Mouse (Mus musculus): ENCODE data around the gene Baiap2l2. TPM values are rescaled to one million over a fixed set of nuclear protein-coding genes. Genes with fewer than 3 reads are reported as not detected.

Baiap2l2 gene
- polyA plus RNA-seq, 1 experiment from 2014 or later = 1.9 TPM

DNA sequence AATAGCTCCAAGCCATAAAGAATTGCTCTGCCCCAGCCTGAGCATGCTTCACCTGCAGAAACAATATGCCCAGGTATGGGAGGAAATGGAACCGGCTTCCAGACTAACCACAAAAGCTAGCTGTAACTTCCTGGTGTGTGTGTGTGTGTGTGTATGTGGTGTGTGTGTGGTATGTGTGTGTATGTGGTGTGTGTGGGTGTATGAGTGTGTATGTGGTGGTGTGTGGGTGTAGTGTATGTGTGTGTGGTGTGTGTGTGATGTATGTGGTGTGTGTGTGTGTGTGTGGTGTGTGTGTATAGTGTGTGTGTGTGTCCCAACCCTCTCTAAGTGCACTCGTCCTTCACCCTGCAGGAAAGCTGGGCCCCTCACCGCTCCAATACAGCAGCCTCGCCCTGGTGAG lies 20.0 kb downstream of the Baiap2l2 start:
- Histone ChIP-seq H3K9me3 (replicated peaks; ENCODE audit: control insufficient read depth, low read length) (no peaks in the 10 kb centered on the region), H3K4me2 (ENCODE audit: low read depth, low read length) (no peak overlapping the region), H3K27ac (replicated peaks; ENCODE audit: low read depth, low read length) (no peak overlapping the region), H3K9ac (replicated peaks; ENCODE audit: low read length) (no peak overlapping the region), H3K4me1 (ENCODE audit: control insufficient read depth, insufficient read depth, low read length) (peaks cover 3% of the 10 kb centered on the region), H3K36me3 (replicated peaks; ENCODE audit: control insufficient read depth, insufficient read depth, low read depth, low read length) (no peaks in the 10 kb centered on the region), H3K27me3 (ENCODE audit: control insufficient read depth, insufficient read depth, low read length) (peaks cover 19% of the 10 kb centered on the region), H3K4me3 (ENCODE audit: low read depth, low read length) (no peak overlapping the region)
- WGBS = 67% methylated on average over 4 of the region's 4 CpGs
- ATAC-seq (replicated peaks; ENCODE audit: insufficient number of reproducible peaks, low FRiP score, low TSS enrichment, low read depth) (no peak), DNase-seq (ENCODE audit: low spot score) (no peak)

- ATAC-seq (replicated peaks; ENCODE audit: insufficient number of reproducible peaks, low FRiP score, low TSS enrichment, low read depth) (no peak), DNase-seq (ENCODE audit: low spot score) (no peak)
- Histone ChIP-seq H3K9me3 (replicated peaks; ENCODE audit: control insufficient read depth, low read length) (no peaks in the 10 kb centered on the region), H3K4me2 (ENCODE audit: low read depth, low read length) (no peak overlapping the region), H3K27me3 (ENCODE audit: control insufficient read depth, insufficient read depth, low read length) (peaks cover 20% of the 10 kb centered on the region), H3K4me1 (ENCODE audit: control insufficient read depth, insufficient read depth, low read length) (peaks cover 3% of the 10 kb centered on the region), H3K9ac (replicated peaks; ENCODE audit: low read length) (no peak overlapping the region), H3K36me3 (replicated peaks; ENCODE audit: control insufficient read depth, insufficient read depth, low read depth, low read length) (no peaks in the 10 kb centered on the region), H3K4me3 (ENCODE audit: low read depth, low read length) (no peak overlapping the region), H3K27ac (replicated peaks; ENCODE audit: low read depth, low read length) (no peak overlapping the region)
- WGBS = 85% methylated on average over 6 of the region's 6 CpGs
These were observed 21.6 kb downstream of the Baiap2l2 start for GRCm38 (mm10) chr15:79263726-79264125.

GRCm38 (mm10) chr15:79262786-79263309 lies 22.5 kb downstream of the Baiap2l2 start:
- Histone ChIP-seq H3K27ac (replicated peaks; ENCODE audit: low read depth, low read length) (no peak overlapping the region), H3K9ac (replicated peaks; ENCODE audit: low read length) (no peak overlapping the region), H3K4me1 (ENCODE audit: control insufficient read depth, insufficient read depth, low read length) (peaks cover 3% of the 10 kb centered on the region), H3K27me3 (ENCODE audit: control insufficient read depth, insufficient read depth, low read length) (peaks cover 20% of the 10 kb centered on the region), H3K9me3 (replicated peaks; ENCODE audit: control insufficient read depth, low read length) (no peaks in the 10 kb centered on the region), H3K4me3 (ENCODE audit: low read depth, low read length) (no peak overlapping the region), H3K36me3 (replicated peaks; ENCODE audit: control insufficient read depth, insufficient read depth, low read depth, low read length) (no peaks in the 10 kb centered on the region), H3K4me2 (ENCODE audit: low read depth, low read length) (no peak overlapping the region)
- no peak for ATAC-seq (replicated peaks; ENCODE audit: insufficient number of reproducible peaks, low FRiP score, low TSS enrichment, low read depth)
- DNase-seq (ENCODE audit: low spot score) = no peak
- 89% methylated on average over 3 of the region's 3 CpGs for WGBS

DNA sequence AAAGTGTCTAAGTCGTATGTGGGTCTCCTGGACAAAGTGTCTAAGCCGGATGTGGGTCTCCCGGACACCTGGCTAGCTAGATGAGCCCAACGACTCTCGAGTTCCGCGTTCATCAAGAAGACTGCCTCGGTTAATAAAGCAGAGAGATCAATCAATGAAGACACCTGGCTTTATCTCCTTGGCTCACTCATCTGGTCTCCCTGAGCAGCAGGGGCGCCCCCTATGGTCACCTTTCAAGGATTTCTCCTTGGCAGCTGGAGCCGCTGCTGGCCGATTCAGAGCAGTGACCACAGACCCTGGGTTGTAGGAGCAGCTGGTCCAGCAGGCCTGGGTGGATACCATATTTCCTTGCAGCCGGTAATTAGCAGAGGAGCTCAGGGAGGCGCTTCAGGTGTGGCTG lies 23.0 kb downstream of the Baiap2l2 start:
- 22% methylated on average over 13 of the region's 13 CpGs for WGBS
- ATAC-seq (replicated peaks; ENCODE audit: insufficient number of reproducible peaks, low FRiP score, low TSS enrichment, low read depth) (no peak), DNase-seq (ENCODE audit: low spot score) (peak; percentile 66)
- Histone ChIP-seq H3K9ac (replicated peaks; ENCODE audit: low read length) (no peak overlapping the region), H3K9me3 (replicated peaks; ENCODE audit: control insufficient read depth, low read length) (no peaks in the 10 kb centered on the region), H3K27ac (replicated peaks; ENCODE audit: low read depth, low read length) (no peak overlapping the region), H3K4me1 (ENCODE audit: control insufficient read depth, insufficient read depth, low read length) (peaks cover 3% of the 10 kb centered on the region), H3K4me3 (ENCODE audit: low read depth, low read length) (no peak overlapping the region; the same call in 1 of the 2 replicates), H3K36me3 (replicated peaks; ENCODE audit: control insufficient read depth, insufficient read depth, low read depth, low read length) (no peaks in the 10 kb centered on the region), H3K27me3 (ENCODE audit: control insufficient read depth, insufficient read depth, low read length) (peaks cover 20% of the 10 kb centered on the region), H3K4me2 (ENCODE audit: low read depth, low read length) (no peak overlapping the region)

- ATAC-seq (replicated peaks; ENCODE audit: insufficient number of reproducible peaks, low FRiP score, low TSS enrichment, low read depth) (peak; percentile 33), DNase-seq (ENCODE audit: low spot score) (peak; percentile 46)
- Histone ChIP-seq H3K4me1 (ENCODE audit: control insufficient read depth, insufficient read depth, low read length) (peaks cover 3% of the 10 kb centered on the region), H3K9me3 (replicated peaks; ENCODE audit: control insufficient read depth, low read length) (no peaks in the 10 kb centered on the region), H3K4me3 (ENCODE audit: low read depth, low read length) (peak overlapping the region; percentile 65), H3K36me3 (replicated peaks; ENCODE audit: control insufficient read depth, insufficient read depth, low read depth, low read length) (no peaks in the 10 kb centered on the region), H3K4me2 (ENCODE audit: low read depth, low read length) (peak overlapping the region; percentile 100), H3K27me3 (ENCODE audit: control insufficient read depth, insufficient read depth, low read length) (peaks cover 20% of the 10 kb centered on the region), H3K27ac (replicated peaks; ENCODE audit: low read depth, low read length) (no peak overlapping the region), H3K9ac (replicated peaks; ENCODE audit: low read length) (peak overlapping the region; percentile 67)
- WGBS = 1% methylated on average over 21 of the region's 28 CpGs
These were observed 23.6 kb downstream of the Baiap2l2 start for GRCm38 (mm10) chr15:79261757-79262156.

DNA sequence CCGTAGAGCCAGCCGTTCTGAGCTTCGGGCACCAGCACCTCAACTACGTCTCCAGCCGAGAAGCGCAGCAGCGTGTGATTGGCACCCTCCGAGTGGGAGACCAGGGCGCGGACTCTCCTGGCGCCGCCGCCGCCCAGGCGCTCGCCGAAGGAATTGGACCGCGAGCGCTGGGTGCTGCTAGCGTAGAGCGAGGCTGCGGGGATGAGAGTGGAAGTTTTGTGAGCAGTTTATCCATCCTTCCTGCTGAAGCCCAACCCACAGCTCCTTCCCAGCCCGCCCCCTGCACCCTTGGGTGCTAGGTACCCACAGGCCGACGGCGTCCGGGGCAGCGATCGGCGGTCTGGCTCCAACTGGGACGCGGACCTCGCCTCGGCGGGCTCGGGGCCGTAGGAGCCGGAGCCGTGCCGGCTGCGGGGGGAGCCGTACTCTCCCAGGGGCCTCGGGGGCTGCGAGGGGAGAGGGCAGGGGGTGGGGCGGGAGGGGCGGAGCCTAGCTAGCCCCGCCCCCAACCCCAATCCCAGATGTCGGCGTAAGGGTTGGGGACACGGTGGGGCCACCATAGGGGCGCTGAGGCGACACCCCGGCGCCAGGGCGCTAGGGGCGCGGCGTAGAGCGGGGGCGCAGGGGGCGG lies 24.1 kb downstream of the Baiap2l2 start:
- peak; percentile 20; the same call in 1 of the 2 replicates for ATAC-seq (replicated peaks; ENCODE audit: insufficient number of reproducible peaks, low FRiP score, low TSS enrichment, low read depth)
- no peaks in the 10 kb centered on the region for H3K9me3 ChIP-seq (replicated peaks; ENCODE audit: control insufficient read depth, low read length)
- no peaks in the 10 kb centered on the region for H3K36me3 ChIP-seq (replicated peaks; ENCODE audit: control insufficient read depth, insufficient read depth, low read depth, low read length)
- peaks cover 20% of the 10 kb centered on the region for H3K27me3 ChIP-seq (ENCODE audit: control insufficient read depth, insufficient read depth, low read length)
- peak; percentile 66 for DNase-seq (ENCODE audit: low spot score)
- no peak overlapping the region for H3K27ac ChIP-seq (replicated peaks; ENCODE audit: low read depth, low read length)
- peak overlapping the region; percentile 67 for H3K9ac ChIP-seq (replicated peaks; ENCODE audit: low read length)
- peak overlapping the region; percentile 100 for H3K4me2 ChIP-seq (ENCODE audit: low read depth, low read length)
- H3K4me3 ChIP-seq (ENCODE audit: low read depth, low read length) = peak overlapping the region; percentile 65
- H3K4me1 ChIP-seq (ENCODE audit: control insufficient read depth, insufficient read depth, low read length) = peaks cover 3% of the 10 kb centered on the region
- 2% methylated on average over 52 of the region's 62 CpGs for WGBS

DNA sequence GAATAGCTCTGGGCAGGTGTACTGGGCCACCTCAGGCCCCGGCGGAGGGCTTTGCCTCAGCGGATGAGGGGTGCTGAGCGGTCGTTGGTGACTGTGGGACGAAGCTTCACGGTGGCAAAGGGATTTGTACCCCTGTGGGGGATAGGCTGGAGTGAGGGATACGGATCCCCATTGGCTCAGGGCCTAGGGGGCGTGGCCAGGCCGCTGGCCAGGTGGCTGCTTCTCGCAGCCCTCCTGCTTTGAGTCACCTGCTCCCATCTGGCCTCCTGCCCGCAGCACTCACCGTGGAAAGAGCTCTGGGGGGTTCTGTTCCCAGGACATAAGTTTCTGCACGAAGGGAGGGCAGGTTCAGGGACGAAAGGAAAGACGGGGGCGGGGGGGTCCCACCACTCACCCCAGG lies 26.8 kb downstream of the Baiap2l2 start:
- no peaks in the 10 kb centered on the region for H3K9me3 ChIP-seq (replicated peaks; ENCODE audit: control insufficient read depth, low read length)
- H3K4me2 ChIP-seq (ENCODE audit: low read depth, low read length) = no peak overlapping the region
- peaks cover 24% of the 10 kb centered on the region for H3K27me3 ChIP-seq (ENCODE audit: control insufficient read depth, insufficient read depth, low read length)
- DNase-seq (ENCODE audit: low spot score) = no peak
- H3K27ac ChIP-seq (replicated peaks; ENCODE audit: low read depth, low read length) = no peak overlapping the region; the same call in 1 of the 2 replicates
- H3K36me3 ChIP-seq (replicated peaks; ENCODE audit: control insufficient read depth, insufficient read depth, low read depth, low read length) = no peaks in the 10 kb centered on the region
- 42% methylated on average over 14 of the region's 17 CpGs for WGBS
- no peak for ATAC-seq (replicated peaks; ENCODE audit: insufficient number of reproducible peaks, low FRiP score, low TSS enrichment, low read depth)
- peaks cover 3% of the 10 kb centered on the region for H3K4me1 ChIP-seq (ENCODE audit: control insufficient read depth, insufficient read depth, low read length)
- H3K9ac ChIP-seq (replicated peaks; ENCODE audit: low read length) = no peak overlapping the region
- no peak overlapping the region for H3K4me3 ChIP-seq (ENCODE audit: low read depth, low read length)

- WGBS = 18% methylated on average over 3 of the region's 3 CpGs
- Histone ChIP-seq H3K36me3 (replicated peaks; ENCODE audit: control insufficient read depth, insufficient read depth, low read depth, low read length) (no peaks in the 10 kb centered on the region), H3K4me2 (ENCODE audit: low read depth, low read length) (no peak within 1 kb of the TSS), H3K27ac (replicated peaks; ENCODE audit: low read depth, low read length) (no peak within 1 kb of the TSS), H3K9ac (replicated peaks; ENCODE audit: low read length) (no peak within 1 kb of the TSS), H3K27me3 (ENCODE audit: control insufficient read depth, insufficient read depth, low read length) (peaks cover 22% of the 10 kb centered on the region), H3K4me1 (ENCODE audit: control insufficient read depth, insufficient read depth, low read length) (peaks cover 6% of the 10 kb centered on the region), H3K9me3 (replicated peaks; ENCODE audit: control insufficient read depth, low read length) (no peaks in the 10 kb centered on the region), H3K4me3 (ENCODE audit: low read depth, low read length) (no peak within 1 kb of the TSS)
- no peak for DNase-seq (ENCODE audit: low spot score)
- ATAC-seq (replicated peaks; ENCODE audit: insufficient number of reproducible peaks, low FRiP score, low TSS enrichment, low read depth) = no peak
These were observed 30.7 kb downstream of the Baiap2l2 start, which contains the start of gene Slc16a8 for GRCm38 (mm10) chr15:79254661-79255060. Gene Slc16a8 (minus strand): TSS chr15:79254761.

Measured in embryonic facial prominence, embryonic 11.5 days (tissue).